Mouse (Mus musculus): ENCODE measurements around the gene Capn10.

Gene Capn10

GRCm38 (mm10) chr1:92976141-92976566, 42.0 kb downstream of the Capn10 start:
- no peak for DNase-seq (ENCODE audit: low spot score in 2 of 2)

- DNase-seq (ENCODE audit: low spot score in 2 of 2), result no peak
Observed at GRCm38 (mm10) chr1:92978645-92979044, 44.5 kb downstream of the Capn10 start.

- DNase-seq (ENCODE audit: low spot score in 2 of 2), result no peak
Observed at GRCm38 (mm10) chr1:92979073-92979602, 45.0 kb downstream of the Capn10 start.

- no peak for DNase-seq (ENCODE audit: low spot score in 2 of 2)
Observed at GRCm38 (mm10) chr1:92981056-92981845, 47.1 kb downstream of the Capn10 start.

- no peak for DNase-seq (ENCODE audit: low spot score in 2 of 2)
Observed at GRCm38 (mm10) chr1:92982931-92983605, 48.9 kb downstream of the Capn10 start.

- no peak for DNase-seq (ENCODE audit: low spot score in 2 of 2)
Observed at GRCm38 (mm10) chr1:92984999-92985398, 50.8 kb downstream of the Capn10 start.

GRCm38 (mm10) chr1:92988894-92989293, 54.7 kb downstream of the Capn10 start:
- DNase-seq (ENCODE audit: low spot score in 2 of 2), result no peak

- no peak for DNase-seq (ENCODE audit: low spot score in 2 of 2)
Observed at GRCm38 (mm10) chr1:92989891-92990290, 55.7 kb downstream of the Capn10 start.

GRCm38 (mm10) chr1:92992214-92992855, 58.2 kb downstream of the Capn10 start:
- no peak for DNase-seq (ENCODE audit: low spot score in 2 of 2)

GRCm38 (mm10) chr1:92992880-92993279, 58.7 kb downstream of the Capn10 start:
- no peak for DNase-seq (ENCODE audit: low spot score in 2 of 2)
